Comparison of ENCODE assay signal across 10 mouse cellular contexts in the genomic region with DNA sequence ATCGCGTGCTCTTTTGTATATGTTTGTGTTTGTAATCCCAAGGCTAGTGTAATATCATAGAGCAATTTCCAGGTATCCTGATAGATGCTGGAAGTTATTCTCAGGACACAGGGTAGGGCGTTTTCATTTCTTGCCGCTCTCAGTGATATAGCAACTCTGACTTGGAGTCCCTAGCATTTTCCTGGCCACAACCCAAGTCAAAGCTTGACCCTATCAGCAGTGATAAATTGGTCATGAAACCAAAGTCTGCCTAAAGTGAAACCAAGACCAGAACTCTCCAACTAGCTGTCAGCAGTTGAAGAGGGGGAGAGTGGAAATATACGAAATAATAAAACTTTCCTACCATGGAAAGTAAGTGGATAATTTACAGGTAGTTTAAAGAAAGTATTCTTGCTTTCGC.
DNase-seq lines count a peak whose midpoint lies in the region; ATAC-seq lines count a peak whose summit lies in the region.
"Had no signal": no experiment of that assay in that cellular context is flagged by ENCODE, and none has a peak within 500 bp of the region (broad histone marks: within the 10 kb centered on the region; RNA-seq: fewer than 3 reads in every experiment).

No protein-coding gene starts in this region.

- no peak overlapping the region for H3K4me2 ChIP-seq in heart, embryonic 11.5 days
- H3K4me2 ChIP-seq: liver, embryonic 13.5 days; midbrain, embryonic 12.5 days had no signal

- ATAC-seq in heart, embryonic 11.5 days (replicated peaks; ENCODE audit: insufficient number of reproducible peaks, low FRiP score, low TSS enrichment): no peak
- no peak for ATAC-seq in frontal cortex, adult (ENCODE audit: low TSS enrichment)

- WGBS in heart, embryonic 11.5 days (ENCODE audit: insufficient replicate concordance): 74% methylated on average over 6 of the region's 6 CpGs

- H3K9me3 ChIP-seq in heart, embryonic 11.5 days (replicated peaks; ENCODE audit: control insufficient read depth, low read length): no peaks in the 10 kb centered on the region
- H3K9me3 ChIP-seq: liver, embryonic 13.5 days; midbrain, embryonic 12.5 days had no signal

- no peaks in the 10 kb centered on the region for H3K4me1 ChIP-seq in heart, embryonic 11.5 days (ENCODE audit: control insufficient read depth, insufficient read depth, low read length)
- H3K4me1 ChIP-seq: liver, embryonic 13.5 days; midbrain, embryonic 12.5 days had no signal

- no peak overlapping the region for H3K9ac ChIP-seq in heart, embryonic 11.5 days (ENCODE audit: low read depth, low read length)
- H3K9ac ChIP-seq: liver, embryonic 13.5 days; midbrain, embryonic 12.5 days had no signal

- intact Hi-C loops in left cerebral cortex, postnatal 36 days (cut with DNase I): no loop called here

- H3K4me3 ChIP-seq in heart, embryonic 11.5 days (ENCODE audit: low read depth, low read length): no peak overlapping the region
- H3K4me3 ChIP-seq: liver, embryonic 13.5 days; midbrain, embryonic 12.5 days had no signal

- DNase-seq in heart, adult 11 months: peak; percentile 96
- peak; percentile 25 for DNase-seq in adrenal gland, postnatal 25 days
- peak; percentile 24 for DNase-seq in kidney, adult 18-20 months
- DNase-seq in lung, postnatal 36 days: peak; percentile 56
- DNase-seq in left cerebral cortex, postnatal 36 days (ENCODE audit: low spot score in 2 of 2): no peak
- no peak for DNase-seq in spleen, postnatal 4 days (ENCODE audit: low spot score in 2 of 2)
- DNase-seq: liver, embryonic 13.5 days had no signal

- no peaks in the 10 kb centered on the region for H3K36me3 ChIP-seq in heart, embryonic 11.5 days (ENCODE audit: control insufficient read depth, insufficient read depth, low read length)
- H3K36me3 ChIP-seq: liver, embryonic 13.5 days; midbrain, embryonic 12.5 days had no signal

- no peaks in the 10 kb centered on the region for H3K27me3 ChIP-seq in heart, embryonic 11.5 days (ENCODE audit: control insufficient read depth, insufficient read depth, low read length)
- H3K27me3 ChIP-seq: liver, embryonic 13.5 days; midbrain, embryonic 12.5 days had no signal

- H3K27ac ChIP-seq in heart, embryonic 11.5 days (ENCODE audit: low read depth, low read length): no peak overlapping the region
- H3K27ac ChIP-seq: liver, embryonic 13.5 days; midbrain, embryonic 12.5 days had no signal

Comparison
In these comparisons a context has a peak if more than half of its experiments do, and no peak if none do; other contexts are left out.
1. DNase-seq: peak in heart, adult 11 months (single experiment), adrenal gland, postnatal 25 days (single experiment), kidney, adult 18-20 months (single experiment) and lung, postnatal 36 days (single experiment); none in left cerebral cortex, postnatal 36 days (0 of 2) and spleen, postnatal 4 days (0 of 2).